Mouse (Mus musculus) right cerebral cortex, postnatal 10 days (tissue): ENCODE measurements at regions not wholly inside any gene's neighbourhood (a gene's known extent, or its start where the extent isn't known, plus 50 kb on each side); places are given as distances from the start of the nearest gene placed in this dataset.

Source experiments
- DNase-seq, 2 experiments: peaks; one replicate each; pipeline ENCODE4 v3.0.0; 2021; ENCODE audit warnings: low spot score in 2 of 2

- peak; percentile 54 to 58 for DNase-seq
These were observed 241.6 kb upstream of the Hs6st1 start for GRCm38 (mm10) chr1:35826575-35827114.

GRCm38 (mm10) chr1:35827471-35827870, 240.7 kb upstream of the Hs6st1 start:
- peak in 1 of 2 experiments; percentile 22 for DNase-seq

- DNase-seq = no peak
These were observed 234.0 kb upstream of the Hs6st1 start for GRCm38 (mm10) chr1:35834180-35834579.

- DNase-seq = no peak
These were observed 231.6 kb upstream of the Hs6st1 start for GRCm38 (mm10) chr1:35836552-35836951.

GRCm38 (mm10) chr1:35838625-35839024, 229.6 kb upstream of the Hs6st1 start:
- DNase-seq = no peak

DNA sequence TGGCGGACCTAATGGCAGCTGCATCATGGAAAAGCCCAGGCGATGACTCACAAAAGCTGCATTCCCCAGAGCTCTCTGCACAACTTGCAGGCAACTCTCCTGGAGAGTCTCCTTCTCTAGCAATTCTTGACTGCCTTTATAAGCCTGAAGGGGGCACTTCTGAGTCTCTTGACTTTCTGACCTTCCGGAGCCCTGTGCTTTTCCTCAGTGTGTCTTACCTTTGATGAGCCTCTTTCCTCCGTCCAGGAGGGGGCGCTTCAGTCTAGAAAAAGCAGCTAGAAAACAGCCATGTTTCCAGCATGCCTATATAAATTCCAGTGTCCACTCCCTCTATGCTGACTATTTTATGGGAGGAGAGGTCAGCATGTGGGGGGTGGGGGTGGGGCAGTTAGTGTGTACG, 228.8 kb upstream of the Hs6st1 start:
- DNase-seq = peak in 1 of 2 experiments; percentile 22

GRCm38 (mm10) chr1:35841626-35842025, 226.6 kb upstream of the Hs6st1 start:
- DNase-seq = no peak

GRCm38 (mm10) chr1:35842707-35843106, 225.5 kb upstream of the Hs6st1 start:
- peak in 1 of 2 experiments; percentile 14 for DNase-seq

GRCm38 (mm10) chr1:35843566-35843965, 224.6 kb upstream of the Hs6st1 start:
- no peak for DNase-seq

DNA sequence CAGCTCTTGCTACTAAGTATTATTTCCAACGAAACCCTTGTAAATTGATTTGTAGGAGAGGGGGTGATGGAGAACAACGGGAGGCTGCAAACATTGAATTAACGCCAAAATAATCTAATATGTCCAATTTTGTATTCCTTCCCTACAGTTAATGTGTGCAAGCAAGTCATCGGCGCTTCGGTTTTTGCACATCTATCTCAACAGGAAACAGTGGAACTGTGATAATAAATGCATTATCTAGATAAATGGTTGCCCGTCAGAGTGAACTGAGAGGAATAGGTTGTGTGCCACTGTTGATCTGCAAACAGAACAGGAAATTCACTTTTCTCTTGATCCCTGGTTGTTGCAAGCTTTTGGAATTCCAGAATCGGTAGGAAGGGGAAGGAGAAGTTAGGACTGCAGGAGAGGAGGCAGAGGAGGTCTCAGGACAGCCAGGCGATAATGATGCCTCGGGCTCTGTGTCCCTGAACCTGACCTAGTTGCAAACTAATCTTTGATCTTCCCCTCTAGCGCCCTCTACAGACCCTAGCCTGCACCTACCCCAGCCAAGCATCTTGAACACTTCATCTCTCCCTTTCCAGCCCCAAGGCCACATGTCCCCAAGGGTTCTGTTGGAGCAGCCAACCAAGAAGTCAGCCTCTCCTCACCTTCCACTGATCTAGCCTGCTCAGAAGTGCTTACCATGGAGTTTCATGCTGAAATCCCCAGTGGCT, 221.8 kb upstream of the Hs6st1 start:
- DNase-seq = peak in 1 of 2 experiments; percentile 30

DNA sequence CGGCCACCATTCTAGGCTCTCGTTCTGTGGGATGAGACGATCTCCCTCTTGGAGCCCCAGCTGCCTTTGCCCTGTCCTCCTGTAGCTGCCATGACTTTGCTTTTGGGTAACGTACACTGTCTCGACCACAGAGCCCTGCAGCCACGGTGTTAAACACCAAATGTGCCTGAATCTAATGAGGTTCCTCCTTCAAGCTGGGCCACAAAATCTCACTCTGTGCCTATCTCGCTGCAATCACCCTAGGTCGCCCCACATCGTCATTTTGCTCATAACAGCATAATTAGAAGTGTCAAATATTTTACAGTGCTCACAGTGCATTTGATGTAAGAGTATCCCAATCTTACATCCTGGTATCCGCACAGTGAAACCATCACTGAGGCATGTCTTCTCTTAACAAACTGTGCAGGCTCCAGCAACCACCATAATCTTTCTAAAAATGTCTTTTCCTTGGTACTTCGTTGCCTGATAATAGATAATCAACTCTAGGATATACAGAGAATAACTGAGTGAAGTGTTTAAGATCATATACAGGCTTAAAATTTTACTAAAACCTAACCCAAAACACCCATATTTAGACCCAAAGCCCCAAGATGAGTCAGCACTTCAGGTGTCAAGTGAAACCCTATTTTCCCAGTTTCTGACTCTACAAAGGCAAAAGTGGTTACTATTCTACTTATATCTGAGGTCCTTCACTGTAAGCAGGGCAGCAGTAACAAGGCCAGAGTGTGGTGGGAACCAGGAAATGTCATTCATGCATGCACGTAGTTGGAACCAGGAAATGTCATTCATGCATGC, 219.8 kb upstream of the Hs6st1 start:
- peak in 1 of 2 experiments; percentile 12 for DNase-seq

DNA sequence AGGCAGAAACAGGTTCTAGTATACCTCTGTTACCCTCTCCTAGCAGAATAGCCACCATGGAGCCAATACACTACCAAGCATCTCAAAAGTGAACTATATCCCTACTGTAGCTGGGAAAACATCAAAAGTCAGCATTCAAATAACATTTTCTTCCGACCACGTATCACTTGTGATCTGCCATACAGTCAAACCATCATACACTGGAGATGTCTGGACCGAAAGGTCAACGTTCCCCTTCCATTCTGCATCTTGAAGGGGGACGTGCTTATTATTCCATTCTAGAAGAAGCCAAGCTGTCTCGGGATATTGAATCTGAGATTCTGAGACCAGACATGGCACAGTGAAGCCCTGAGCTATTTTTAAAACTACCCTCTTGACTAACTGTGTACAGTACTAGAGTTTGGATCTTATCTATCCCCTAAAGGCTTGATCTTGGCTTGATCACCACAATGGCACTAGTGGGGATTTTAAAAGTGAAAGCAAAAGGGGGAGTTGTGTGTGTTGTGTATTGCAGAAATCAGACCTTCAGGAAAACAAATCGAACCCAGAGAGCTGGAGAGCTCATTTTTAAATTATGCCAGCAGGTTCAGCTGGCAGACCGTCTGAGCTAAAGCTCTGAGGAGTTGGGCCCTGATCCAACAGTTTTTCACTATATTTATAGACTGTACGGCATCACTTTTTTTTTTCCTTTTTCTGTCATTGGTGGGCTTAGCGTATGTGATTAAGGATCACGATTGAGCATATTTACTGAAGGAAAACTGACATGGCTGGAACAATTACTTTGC, 218.6 kb upstream of the Hs6st1 start:
- DNase-seq = peak; percentile 32 to 58

DNA sequence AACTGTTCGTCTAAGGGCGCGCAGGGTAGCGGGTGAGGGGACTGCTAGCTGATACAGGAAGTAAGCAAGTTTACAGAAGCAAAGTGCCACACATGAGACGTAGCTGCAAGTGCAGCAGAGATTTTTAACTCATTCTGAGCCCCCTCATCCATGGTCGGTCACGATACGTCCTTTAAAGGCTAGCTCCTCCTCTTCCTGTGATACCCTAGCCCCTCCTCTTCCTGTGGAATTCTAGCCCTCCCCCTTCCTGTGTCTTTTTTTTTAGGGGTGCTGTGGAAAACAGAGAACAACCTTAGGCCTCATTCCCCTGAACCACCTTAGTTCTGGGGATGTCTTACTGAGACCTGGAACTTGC, 218.0 kb upstream of the Hs6st1 start:
- DNase-seq = peak; percentile 37 to 53

DNA sequence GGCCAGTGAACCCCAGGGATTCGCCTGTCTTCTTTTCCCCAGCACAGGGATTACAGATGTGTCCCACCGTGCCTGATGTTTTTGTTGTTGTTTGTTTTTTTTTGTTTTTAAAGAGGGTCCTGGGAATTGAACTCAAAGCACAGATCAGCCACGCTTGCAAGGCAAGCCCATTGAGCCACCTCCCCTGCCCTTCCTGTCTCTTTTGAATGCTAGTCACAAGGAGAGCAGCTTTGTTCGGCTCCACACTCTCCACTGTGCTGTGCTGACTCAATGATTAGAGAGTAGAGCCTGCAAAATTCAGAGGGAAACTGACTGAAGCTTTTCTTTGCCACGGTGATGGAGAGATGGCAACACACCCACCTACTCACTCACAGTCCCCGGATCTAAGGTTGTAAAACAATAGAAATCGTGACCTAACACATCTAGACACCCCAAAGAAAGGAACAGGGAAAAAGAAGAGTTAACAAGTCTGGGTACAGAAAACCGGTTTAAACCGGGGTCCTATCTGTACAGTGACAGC, 217.6 kb upstream of the Hs6st1 start:
- DNase-seq = peak in 1 of 2 experiments; percentile 14

GRCm38 (mm10) chr1:35851681-35852409, 216.4 kb upstream of the Hs6st1 start:
- DNase-seq = peak in 1 of 2 experiments; percentile 9

DNA sequence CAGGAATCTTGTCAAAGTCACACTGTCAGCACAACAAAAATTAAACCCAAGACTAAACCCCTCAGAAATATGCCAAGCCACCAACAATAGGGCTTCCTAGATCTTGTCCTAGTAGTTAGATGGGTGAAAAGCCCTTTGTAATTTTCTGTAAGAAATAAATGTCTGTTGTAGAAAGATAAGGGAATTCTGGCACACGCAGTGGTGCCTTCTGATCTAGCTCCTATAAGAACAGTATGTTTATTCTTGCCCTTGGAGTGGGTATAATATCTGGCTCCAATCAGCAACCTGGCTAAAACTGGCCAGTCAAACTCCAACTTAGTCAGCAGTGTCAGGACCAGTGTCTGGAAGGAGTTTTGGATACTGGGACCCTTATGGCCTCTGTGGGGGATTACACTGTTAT, 215.2 kb upstream of the Hs6st1 start:
- DNase-seq = no peak

- DNase-seq = no peak
These were observed 212.6 kb upstream of the Hs6st1 start for GRCm38 (mm10) chr1:35855650-35856049.

GRCm38 (mm10) chr1:35858342-35858741, 209.9 kb upstream of the Hs6st1 start:
- no peak for DNase-seq

- no peak for DNase-seq
These were observed 207.4 kb upstream of the Hs6st1 start for GRCm38 (mm10) chr1:35860779-35861178.

DNA sequence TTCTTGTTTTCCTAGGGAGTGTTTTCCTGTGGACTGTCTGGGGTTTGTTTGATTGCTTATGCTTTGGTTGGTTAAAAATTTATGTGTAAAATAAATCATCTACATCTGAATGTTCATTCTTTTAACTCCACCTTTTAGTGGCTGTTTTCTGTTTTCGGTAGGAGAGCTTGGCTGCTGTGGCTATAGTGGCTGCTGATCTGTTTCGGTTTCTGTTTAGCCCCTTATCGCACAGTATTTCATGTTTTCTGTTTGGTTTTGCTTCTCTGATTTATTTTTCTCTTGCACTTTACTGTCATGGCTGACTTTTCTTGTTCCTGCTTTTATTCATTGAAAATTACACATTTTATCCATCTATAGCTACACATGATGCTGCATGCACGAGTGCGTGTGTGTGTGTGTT, 206.0 kb upstream of the Hs6st1 start:
- no peak for DNase-seq

DNA sequence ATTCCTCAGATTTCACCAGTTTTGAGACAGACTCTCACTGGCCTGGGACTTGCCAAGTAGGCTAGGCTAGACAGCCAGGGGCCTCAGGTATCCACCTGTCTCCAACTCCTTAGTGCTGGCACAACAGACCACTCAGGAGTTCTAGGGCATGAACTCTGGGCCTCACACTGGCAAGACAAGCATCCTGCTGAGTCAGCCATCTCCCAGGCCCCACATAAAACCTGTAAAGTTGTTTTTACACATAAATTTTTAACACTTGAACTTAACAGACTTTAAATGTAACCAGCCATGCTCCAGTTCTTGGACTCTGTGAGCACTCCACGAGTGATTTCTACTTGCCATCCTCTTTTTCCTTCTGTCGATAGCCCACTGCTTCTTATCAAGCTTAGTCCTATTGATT, 205.5 kb upstream of the Hs6st1 start:
- DNase-seq = no peak
